Mouse (Mus musculus): ENCODE measurements around the gene Gm4491. TPM values are rescaled to one million over a fixed set of nuclear protein-coding genes. Genes with fewer than 3 reads are reported as not detected.

Gene Gm4491
- total RNA-seq, 2 experiments from 2014 or later, result not detected

DNA sequence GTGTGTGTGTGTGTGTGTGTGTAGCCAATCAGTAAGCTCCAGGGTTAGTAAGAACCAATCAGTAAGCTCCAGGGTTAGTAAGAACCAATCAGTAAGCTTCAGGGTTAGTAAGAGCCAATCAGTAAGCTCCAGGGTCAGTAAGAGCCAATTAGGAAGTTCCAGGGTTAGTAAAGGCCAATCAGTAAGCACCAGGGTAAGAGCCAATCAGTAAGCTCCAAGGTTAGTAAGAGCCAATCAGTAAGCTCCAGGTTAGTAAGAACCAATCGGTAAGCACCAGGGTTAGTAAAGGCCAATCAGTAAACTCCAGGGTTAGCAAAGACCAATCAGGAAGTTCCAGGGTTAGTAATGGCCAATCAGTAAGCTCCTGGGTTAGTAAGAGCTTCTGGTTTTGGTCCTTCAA is 32.8 kb downstream of the Gm4491 start:
- no peak for DNase-seq

DNA sequence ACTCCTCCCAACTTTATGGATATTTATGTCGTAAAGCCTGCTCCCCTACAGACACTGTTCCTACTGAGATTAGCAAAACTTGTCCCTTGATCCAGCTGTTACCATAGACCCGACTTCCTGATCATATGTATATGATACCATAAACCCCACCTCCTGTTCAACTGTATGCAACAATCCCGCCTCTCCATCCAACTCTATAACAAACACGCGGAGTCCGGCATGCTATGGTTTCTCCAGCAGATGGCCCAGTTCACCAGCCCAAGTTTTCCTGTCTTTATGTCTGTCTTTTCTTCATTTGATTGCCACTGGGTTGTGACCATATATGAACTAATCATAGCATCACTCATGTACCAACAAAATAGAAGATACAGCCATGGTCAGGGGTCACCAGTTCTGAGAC is 40.1 kb downstream of the Gm4491 start:
- no peak for DNase-seq

DNA sequence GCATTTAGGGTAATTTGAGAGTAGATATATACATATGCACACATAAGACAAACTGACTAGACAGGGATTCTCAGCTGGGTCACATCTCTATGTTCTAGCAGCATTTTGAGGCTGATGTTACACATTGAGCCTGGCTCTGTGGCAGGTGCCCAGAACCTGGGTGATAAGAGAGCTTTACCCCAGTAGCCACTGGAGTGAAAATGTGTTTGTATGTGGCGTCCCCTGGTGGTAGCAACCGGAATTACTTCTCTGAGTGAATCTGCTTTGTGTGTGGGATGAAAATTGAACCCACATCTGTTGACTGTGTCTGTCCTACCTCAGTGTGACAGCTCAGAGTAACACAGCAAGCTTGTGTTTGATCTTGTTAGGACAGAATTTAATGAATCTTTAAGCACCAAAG is 45.8 kb downstream of the Gm4491 start:
- peak; percentile 3 to 58 for DNase-seq

DNA sequence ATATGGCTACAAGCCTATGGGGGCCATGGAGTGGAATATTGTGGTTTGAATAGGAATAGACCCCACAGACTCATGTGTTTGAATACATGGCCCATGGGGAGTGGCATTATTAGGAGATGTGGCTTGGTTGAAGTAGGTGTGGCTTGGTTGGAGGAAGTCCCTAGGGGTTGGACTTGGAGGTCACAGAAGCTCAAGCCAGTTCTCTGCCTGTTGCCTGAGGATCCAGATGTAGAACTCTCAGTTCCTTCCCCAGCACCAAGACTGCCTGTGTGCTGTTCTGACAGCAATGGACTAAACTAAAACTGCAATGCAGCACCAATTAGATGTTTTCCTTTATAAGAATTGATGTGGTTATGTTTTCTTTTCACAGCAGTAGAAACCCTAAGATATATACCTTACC is 49.6 kb downstream of the Gm4491 start:
- DNase-seq, result no peak

Other genes with a start within 250 kb of the Gm4491 start
- gene Zmym2, start 229.2 kb downstream of the Gm4491 start, total RNA-seq (2021), result 10 to 100 TPM; 26.1 to 29.4 TPM
- 10 to 100 TPM; 19.5 to 20.6 TPM for gene Gja3, start 57.8 kb downstream of the Gm4491 start, total RNA-seq (2021)
- gene Gjb2, start 11.2 kb downstream of the Gm4491 start, total RNA-seq (2021), result under 1 TPM in 1 of 2 experiments, not detected in 1; 0.15 TPM
- gene Gjb6, start 17.7 kb upstream of the Gm4491 start, total RNA-seq (2021), result not detected